Mouse (Mus musculus) gastrocnemius, postnatal 25 days (tissue): Measurements from ENCODE around the gene Src. TPM values are rescaled to one million over a fixed set of nuclear protein-coding genes. Genes with fewer than 3 reads are reported as not detected.
"Not testable (repeated sequence)": the region's sequence is repeated elsewhere in the genome, so short reads cannot be mapped to it uniquely, and the experiment has no call there.

Experiments
- DNase-seq: peaks from one replicate; pipeline ENCODE4 v3.0.0; 2022
- long read RNA-seq, 2 experiments: library from polyadenylated mRNA; stranded (forward); transcript quantifications; one replicate each; pipeline ENCODE4 v2.0.0; 2021
- total RNA-seq, 2 experiments: library from RNA; stranded (reverse); gene quantifications; 1 replicate in 1 of 2; 2 replicates in 1 of 2; pipeline ENCODE4 v1.2.3; 2021

Src gene
- 1 to 10 TPM; 3.1 to 3.6 TPM for total RNA-seq
- long read RNA-seq, experiment 1 = 0 reads
- long read RNA-seq, experiment 2, partial matches to known transcripts = 0 of 2 reads
- long read RNA-seq, experiment 2, other reads (novel, unspliced or antisense) = 2 of 2 reads

DNA sequence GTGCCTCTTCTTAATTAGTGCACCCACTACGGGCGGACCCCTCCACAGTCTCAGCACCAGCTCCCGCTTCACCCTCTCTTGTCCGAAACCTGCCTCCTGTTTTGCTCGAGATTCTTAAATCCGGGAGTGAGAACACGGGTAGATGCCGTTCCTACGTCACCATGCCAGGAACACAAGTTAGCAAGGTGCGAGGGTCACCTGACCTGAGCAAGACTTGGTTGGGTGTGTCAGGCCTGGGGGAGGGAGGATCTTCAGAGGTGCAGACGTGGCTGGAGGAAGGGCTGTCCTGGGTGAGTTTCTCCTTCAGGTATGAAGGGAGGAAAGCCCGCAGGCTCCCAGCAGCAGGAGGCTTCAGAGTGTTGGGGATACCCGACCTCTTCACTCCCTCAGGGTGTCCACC, at the start of gene Src:
Gene Src, plus strand, starts transcription at position 239 of the 400 bp plus-strand sequence.
- no peak for DNase-seq

DNA sequence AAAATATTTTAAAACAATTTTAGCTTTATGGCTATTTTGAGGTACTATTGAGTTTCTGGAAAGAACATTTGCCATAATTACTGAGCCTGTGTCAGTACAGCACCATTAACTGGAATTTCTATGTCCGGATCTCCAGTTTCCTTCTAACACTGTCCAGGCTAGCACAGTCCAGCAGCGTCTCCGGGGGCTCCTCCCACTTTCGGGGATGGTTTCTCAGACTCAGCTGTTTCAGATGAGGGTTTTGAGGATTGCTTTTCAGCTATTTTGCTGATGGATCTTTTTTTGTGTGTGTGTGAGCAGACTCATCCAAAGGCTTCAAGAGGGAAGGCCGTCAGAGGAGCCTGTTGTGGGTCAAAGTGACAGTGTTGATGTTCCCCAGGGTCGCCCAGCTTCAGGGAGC, 46.5 kb upstream of the Src start:
- DNase-seq = peak; percentile 36

DNA sequence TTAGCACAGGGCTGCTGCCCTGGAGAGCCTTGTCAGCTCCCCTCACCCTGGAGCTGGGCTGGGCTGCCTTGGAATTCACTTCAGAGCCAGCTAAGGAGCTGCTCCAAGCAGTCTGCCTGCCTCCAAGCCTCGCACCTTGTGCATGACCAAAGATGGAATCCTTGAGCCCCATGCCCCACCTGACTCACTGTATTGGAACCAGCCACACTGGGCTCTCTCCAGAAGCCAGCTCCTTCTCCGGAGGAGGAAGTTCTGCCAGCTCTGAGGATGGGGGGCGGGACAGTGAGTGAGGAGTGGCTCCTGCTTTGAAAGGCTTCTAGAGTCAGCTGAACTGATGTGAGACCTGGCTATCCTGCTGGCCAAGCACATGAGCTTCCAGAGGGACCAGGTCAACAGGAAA, 44.6 kb upstream of the Src start:
- peak; percentile 67 for DNase-seq

DNA sequence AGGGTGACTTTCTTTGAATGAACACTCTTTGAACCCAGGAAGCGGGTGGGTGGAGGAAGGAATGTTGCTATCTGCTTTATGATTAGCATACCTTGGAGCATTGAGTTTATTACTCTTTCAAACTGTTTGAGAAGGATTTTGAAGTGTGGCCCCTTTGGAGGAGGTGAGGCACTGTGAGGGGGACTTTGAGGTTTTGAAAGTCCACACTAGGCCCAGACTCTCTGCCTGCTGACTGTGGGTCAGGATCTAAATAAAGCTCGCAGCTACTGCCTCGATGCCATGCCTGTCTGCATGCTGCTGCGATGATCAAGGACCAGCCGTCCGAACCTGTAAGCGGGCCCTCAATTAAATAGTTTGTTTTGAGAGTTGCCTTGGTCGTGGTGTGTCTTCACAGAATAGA, 43.2 kb upstream of the Src start:
- no peak for DNase-seq

DNA sequence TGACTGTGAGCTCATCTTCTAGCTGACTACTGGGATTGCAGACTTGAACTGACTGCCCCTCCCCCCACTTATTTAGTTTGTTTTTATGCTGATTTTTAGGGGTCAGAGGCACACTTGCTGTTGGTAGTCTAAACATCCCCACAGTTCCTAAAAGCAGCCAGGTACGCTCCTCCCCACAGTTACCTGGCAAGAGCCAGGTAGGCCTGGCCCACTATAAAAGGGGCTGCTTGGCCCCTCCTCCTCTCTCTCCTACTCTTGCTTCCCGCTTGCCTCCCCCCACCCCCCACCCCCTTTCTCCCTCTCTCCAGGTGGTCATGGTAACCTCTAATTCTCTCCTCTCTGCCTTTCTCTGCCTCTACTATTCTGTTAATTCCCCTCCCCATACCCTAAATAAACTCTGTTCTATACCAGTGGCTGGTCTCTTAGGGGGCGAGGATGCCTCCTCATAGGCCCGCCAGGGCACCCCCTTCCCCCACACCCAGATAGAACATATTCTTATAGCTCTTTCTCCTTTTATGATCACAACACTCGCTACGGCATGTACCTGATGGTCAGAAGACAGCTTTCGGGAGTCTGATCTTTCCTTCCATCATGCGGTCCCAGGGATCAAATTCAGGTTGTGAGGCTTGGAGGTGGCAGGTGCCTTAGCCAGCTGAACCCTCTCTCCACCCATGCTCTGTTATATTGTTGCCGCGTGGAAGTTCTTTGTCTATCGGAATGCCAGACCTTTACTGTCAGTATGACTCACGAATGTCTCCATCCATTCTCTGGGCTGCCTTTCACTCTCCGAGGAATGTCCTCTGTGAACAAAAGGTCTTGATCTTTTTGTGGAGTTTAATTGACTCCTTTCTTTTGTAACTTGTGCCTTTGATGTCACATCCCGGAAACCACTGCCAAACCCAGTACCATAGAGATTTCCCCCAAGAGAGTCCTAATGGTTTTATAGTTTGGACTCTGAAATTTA, 42.2 kb upstream of the Src start:
- DNase-seq = no peak

DNA sequence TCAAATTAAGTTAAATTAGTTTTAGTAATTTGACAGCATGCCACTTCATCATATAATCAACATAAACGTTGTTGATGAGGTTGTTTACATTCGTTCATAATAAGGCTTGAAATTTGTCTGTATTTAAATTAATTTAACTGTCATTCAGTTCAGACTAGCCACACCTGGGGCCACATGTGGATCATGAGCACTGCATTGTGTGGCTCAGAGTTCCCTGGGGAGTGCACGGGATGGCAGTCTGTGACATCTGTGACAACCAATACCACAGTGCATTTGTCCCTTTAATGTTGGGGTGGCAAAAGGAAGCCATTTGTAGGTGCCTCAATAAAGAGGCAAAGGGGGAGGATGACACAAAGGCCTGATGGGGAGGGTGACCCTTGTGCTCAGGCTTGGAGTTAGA, 41.2 kb upstream of the Src start:
- DNase-seq = no peak

DNA sequence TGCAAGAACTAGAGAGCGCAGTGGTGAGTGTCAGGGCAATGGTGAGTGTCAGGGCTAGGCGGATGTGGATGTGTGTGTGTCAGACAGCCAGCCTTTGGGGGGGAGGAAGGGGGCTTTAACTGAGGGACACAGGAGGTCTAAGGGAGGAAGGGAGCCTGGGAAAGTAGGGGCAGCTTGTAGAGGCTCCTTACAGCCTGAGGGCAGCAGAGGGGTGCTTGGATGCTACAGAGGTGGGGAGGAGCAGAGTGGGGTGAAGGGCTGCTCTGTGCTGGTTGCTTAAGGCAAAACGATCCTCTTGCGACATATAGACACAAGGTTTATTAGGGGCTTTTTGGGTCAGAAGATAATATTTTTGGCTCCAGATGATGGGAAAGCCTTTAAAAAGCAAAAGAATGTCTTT, 33.4 kb upstream of the Src start:
- no peak for DNase-seq

DNA sequence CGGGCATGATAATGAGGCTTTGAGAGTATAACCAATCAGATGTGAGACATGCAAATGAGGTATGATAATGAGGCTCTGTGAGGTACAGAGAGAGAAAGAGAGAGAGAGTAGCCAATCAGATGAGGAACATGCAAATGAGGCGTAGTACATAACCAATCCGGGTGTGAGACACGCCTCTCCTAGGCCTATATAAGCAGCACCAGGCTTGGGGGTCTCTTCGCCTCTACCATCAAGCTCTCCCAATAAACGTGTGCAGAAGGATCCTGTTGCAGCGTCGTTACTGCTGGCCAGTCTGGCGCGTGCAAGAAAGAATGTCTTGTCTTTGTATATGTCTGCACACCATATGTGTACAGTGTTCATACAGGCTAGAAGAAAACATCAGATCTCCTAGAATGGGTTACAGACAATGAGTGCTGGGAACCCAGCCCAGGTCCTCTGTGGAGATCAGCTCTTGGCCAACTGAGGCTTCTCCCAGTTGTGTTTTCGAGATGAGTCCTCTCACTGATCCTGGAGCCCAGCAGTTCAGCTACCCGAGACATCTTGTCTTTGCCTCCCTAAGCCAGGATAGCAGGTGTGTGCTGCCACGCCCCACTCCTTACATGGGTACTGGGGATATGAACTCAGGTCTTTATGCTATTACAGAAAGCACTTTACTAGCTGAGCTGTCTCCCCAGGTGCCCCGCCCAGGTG, 29.2 kb upstream of the Src start:
- DNase-seq = not testable (repeated sequence)

DNA sequence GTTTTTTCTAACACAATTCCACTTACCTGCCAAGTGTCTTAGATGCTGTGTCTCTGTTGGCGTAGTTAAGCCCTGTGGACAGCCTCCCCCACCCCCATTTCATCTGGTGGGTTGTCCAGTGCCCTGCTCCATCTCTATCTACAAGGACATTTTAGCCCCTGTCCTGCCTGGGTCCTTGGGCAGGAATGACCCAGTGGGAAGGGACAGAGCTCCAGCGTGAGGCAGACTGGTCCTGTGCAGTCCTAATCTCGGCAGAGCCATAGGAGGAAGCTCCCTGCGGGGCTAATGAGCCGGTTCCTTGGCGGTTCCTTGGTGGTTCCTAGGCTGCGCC, 28.7 kb upstream of the Src start:
- no peak for DNase-seq

DNA sequence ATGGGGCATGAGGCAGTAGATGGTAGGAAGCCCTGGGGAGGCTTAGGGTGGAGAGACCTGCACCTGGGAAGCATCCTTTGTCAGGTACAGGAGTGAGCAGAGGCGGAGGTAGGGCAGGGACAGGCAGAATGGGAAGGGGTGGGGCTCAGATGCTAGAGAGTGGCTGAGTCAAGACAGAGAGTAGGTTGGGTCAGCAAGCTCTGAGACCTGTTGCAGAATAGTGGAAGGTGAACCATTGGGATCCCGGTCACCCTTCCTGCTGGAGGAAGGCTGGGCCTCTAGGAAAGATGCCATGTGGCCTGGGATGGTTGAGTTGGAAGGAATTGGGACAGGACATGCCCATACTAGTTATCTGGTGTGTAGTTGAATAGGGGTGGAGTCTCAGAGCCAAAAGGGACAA, 25.9 kb upstream of the Src start:
- no peak for DNase-seq

DNA sequence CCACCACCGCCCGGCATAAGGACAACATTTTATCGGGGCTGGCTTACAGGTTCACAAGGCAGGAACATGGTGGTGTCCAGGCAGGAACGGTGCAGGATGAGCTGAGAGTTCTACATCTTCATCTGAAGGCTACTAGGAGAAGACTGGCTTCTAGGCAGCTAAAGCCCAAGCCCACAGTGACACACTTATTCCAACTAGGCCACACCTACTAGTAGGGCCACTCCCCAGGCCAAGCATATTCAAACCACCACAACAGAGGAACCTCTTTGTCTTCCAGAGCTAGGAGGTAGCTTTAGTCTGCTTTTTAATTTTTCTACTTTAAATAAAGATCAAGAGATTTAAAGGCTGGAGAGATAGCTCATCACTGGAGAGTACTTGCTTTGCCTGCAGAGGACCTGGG, 24.7 kb upstream of the Src start:
- no peak for DNase-seq

DNA sequence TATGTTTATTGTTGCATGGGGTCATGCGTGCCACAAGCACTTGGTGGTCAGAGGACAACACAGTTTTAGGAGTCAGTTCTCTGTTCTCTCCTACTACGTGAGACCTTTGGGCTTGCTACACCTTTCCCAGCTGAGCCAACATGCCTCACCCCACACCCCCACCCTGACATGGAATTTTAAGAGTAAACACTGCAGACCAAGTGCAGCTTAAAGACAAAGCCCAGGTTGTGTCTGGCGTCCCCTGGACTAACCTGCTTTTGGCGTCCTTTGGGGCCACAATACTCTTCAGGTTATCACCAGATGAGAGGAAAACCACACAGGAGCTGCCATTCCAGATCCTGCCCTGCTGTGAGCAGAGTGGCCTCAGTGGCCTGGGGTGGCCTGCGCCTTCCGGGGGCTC, 23.4 kb upstream of the Src start:
- no peak for DNase-seq

DNA sequence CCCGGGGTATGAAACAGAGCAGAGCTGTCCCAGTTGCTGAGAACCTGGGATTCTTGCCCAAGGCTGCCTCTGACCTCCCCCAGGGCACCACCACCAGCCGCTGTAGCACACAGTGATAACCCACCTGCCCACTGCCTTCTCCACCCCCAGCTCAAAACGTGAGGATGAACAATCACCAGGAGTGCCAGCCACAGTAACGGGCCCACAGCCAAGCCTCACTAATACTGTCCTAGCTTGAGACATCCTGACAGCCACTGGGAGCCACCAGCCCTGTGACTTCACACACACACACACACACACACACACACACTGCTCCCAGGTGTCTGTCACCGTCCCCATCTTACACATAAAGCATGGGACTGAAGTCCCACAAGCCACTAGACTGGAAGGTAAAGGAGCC, 22.9 kb upstream of the Src start:
- no peak for DNase-seq

DNA sequence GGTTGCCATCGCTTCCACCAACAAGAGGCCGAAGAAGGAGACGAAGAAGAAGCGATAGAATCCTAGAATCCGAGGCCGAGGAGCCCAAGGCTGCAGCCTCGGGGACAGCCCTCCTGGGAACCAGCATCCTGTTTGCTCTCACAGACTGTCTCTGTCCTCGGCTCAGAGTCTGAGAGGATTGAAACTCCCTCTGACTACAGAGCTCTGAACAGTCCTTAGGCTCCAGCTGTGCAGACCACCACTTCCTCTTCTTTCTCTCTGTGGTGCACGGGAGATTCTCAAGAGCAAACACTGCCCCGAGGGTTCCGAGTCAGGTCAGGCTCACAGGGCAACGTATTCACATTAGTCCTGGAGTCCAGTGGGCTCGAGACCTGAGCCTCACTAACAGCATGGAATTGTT, 22.3 kb upstream of the Src start:
- DNase-seq = no peak

DNA sequence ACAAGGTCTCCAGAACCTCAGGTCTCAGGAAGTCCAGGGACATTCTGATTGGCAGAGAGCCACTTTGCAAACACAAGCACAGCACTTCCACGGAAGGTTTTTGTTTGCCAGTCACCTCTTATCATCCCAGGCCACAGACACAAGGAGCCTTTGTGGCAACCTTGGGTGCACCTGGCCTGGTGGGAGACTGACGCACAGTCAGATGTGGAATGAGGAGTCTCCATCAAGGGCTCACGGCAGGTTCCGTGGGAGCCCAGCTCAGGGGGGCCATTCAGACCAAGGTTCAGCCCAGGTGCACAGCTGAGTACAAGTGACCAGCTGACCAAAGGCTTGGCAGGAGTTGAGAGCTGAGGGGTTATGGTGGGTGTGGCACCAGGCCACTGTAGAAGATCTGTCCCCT, 20.9 kb upstream of the Src start:
- DNase-seq = no peak

DNA sequence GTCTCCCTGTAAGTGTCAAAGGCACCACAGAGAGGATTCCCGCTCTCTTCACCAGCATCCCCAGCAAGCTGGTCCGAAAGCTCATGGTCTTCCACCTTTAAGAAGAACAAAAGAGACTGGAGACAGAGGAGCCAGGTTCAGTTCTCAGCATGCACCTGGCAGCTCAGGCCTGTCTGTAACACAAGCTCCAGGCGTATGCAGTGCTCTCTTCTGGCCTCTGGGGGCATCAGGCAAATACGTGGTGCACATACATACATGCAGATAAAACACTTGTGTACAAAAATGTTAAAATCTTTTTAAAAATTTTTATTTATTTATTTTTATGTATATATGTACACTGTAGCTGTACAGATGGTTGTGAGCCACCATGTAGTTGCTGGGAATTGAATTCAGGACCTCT, 19.7 kb upstream of the Src start:
- DNase-seq = no peak

DNA sequence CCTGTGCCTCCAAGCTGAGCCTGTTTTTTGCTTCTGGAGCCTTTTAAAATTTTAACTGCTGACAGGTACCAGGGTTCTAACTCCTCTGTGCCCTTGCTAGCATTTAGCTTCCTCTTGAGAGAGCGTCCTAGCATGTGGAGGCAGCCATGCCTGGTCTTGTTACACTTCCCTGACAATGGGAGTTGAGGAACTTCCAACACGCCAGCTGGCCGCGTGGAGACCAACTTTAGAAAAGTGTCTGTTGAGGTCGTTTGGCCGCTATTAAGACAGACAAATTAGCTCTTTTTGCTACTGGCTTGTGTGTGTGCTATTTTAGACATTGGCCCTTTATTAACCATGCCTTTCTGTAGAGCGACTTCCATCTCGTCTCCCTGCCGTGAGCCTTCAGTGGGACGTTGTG, 18.4 kb upstream of the Src start:
- DNase-seq = no peak

DNA sequence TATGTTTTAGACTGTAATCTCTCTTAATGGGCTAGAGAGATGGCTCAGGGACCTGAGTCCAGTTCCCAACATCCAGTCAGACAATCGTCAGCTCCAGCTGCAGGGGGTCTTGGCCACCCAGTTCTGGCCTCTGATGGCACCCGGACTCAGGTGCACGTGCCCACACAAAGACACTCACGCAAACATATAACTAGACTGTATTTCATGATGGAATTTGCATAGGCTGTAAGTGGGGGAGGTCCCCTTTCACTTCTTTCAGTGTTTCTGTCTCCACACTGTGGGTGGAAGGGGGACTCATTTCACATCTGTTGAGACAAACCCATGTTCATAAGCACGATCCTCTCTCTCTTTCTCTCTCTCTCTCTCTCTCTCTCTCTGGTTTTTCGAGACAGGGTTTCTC, 17.8 kb upstream of the Src start:
- no peak for DNase-seq

DNA sequence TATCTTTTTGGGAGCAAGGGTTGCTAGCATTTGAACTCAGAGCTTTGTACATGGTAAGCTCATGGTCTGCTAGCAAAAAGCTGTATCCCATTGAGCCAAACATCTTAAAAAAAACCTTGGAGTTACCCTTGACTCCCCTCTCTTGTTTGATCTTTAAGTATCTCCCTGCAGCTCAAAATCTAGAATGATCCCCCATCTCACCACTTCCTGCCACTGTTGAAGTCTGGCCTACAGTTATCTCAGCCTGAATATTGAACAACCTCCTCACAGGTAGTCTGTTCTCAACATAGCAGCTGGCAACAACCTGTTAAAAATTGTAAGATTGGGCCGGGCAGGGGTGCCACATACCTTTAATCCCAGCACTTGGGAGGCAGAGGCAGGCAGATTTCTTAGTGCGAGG, 17.0 kb upstream of the Src start:
- DNase-seq = no peak

DNA sequence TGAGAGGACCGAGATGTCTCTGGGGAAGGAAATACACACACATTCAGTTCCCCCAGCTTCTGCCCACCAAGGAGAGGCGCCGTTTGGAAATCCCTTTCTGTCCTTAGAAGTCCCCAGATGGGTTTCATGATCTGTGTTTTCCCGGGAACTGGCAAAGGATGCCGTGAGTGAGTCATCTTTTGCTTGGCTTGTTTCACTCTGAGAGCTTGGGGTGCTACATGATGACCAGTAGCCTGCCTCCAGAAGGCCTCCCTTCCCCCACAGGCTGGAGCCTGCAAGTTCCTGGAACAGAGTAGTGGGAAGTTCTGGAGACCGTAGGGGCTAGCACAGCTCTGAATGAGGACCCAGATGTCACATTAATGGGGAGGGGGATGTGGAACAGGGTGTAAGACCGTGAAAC, 10.6 kb upstream of the Src start:
- peak; percentile 79 for DNase-seq

DNA sequence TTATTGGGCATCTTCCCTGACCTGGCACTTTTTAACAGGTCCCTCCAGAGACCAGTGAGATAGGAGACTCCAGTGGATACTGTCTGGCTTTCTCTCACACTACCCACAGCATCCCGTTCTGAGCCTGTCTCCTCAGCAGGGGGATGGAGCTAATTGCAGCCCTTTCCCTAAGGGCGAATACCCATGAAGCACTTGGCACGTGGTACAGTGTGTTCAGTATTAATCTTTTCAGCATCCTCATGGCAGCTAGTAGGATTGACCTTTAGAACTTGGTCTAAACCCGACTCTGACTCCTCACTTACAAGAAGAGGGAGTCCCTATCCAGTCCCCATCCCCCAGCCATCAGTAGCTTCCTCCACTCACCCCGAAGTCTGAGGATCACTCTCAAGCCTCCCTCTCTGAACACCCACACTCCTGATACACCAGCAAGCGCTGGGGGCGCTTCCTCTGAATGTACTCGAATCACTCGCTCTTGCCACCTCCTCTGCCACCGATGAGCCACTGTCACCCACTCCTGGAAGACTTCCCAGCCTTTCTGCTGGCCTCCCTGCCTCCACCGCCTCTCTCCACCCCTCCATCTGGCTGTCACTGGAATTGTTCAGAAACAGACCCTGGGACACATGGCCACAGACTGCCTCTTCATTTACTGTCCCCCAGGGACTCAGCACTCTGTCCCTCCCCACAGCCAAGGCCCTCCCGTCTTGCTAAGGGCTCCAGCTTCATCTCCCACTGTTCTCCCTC, 8.3 kb upstream of the Src start:
- no peak for DNase-seq

DNA sequence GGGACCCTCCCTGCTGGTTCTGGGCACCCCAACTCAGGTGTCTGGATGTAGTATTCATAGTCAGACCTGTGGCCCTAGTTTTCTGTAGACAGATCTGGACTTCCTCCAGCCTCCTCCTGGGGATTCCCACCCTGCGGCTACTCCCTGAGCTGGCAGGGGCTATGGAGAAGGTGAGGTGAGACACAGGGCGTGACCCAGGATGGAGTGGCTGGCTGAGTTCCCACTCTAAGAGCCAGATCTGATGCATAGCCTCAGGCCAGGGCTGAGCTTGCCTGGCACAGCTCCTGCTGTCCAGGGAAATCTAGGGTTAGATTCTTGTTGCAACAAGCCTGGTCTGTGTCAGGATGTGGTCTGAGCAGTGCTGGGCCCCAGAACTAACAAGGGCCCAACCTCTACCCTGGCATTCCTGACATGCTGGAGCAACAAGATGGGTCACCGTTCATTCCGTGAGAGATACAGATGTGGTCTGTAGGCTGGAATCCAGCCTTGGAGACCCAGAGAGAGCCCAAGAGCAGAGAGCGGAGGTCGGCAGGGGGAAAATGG, 7.0 kb upstream of the Src start:
- DNase-seq = no peak

DNA sequence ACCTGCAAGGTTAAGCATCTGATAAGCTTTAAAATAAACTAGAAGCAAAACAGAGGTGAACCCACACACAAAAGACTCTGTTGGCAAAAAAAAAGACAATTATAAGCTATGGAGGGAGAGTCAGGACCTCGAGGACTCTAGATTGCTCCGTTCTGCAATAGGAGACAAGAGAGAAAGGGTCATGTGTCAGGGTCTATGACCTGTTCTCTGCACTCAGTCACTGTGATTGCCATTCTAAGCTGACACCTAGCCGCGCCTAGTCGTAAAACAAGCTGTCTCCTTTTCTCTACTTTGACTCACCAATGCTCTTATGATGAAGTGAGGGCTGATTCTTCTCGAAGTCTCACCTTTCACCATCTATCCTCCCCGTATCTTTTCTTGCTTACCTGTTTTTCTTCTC, 5.7 kb upstream of the Src start:
- no peak for DNase-seq
